Mouse (Mus musculus) embryonic facial prominence, embryonic 14.5 days (tissue): ENCODE data around the gene Cnn3. TPM values are rescaled to one million over a fixed set of nuclear protein-coding genes. Genes with fewer than 3 reads are reported as not detected.
A peak's percentile ranks its signal among the peaks of the same experiment; 100 is the strongest.

ENCODE experiments used
- ATAC-seq: fragments of 200-750 bp; cut with Nextera tagmentation; 2 replicates; pipeline ENCODE4 v1.8.0; 2017; ENCODE audit warnings: low read depth, moderate number of reproducible peaks, moderate TSS enrichment
- DNase-seq: peaks from one replicate; pipeline ENCODE4 v3.0.0-alpha.2; 2015; ENCODE audit warnings: low spot score
- H3K27ac ChIP-seq: fragments of 300-500 bp; sonication (generic); replicated peaks from 2 replicates; pipeline ENCODE4 v1.5.1; 2014; ENCODE audit warnings: low read depth, mild to moderate bottlenecking, low read length, moderate library complexity
- H3K27me3 ChIP-seq: fragments of 300-500 bp; sonication (generic); replicated peaks from 2 replicates; pipeline ENCODE4 v1.6.1; 2014; ENCODE audit warnings: low read length; ENCODE audit not compliant: control insufficient read depth, insufficient read depth
- H3K36me3 ChIP-seq: fragments of 300-500 bp; sonication (generic); 2 replicates; pipeline ENCODE4 v1.6.1; 2014; ENCODE audit warnings: low read length, mixed read lengths; ENCODE audit not compliant: control insufficient read depth, insufficient read depth
- H3K4me1 ChIP-seq: fragments of 300-500 bp; sonication (generic); 2 replicates; pipeline ENCODE4 v1.6.1; 2014; ENCODE audit warnings: antibody characterized with exemption, low read length; ENCODE audit not compliant: control insufficient read depth, insufficient read depth
- H3K4me2 ChIP-seq: fragments of 300-500 bp; sonication (generic); 2 replicates; pipeline ENCODE4 v1.6.1; 2014; ENCODE audit warnings: low read depth, mild to moderate bottlenecking, low read length, moderate library complexity, mixed read lengths
- H3K4me3 ChIP-seq: fragments of 300-500 bp; sonication (generic); 2 replicates; pipeline ENCODE4 v1.5.1; 2014; ENCODE audit warnings: low read depth, mild to moderate bottlenecking, low read length
- H3K9ac ChIP-seq: fragments of 300-500 bp; sonication (generic); 2 replicates; pipeline ENCODE4 v1.6.1; 2014; ENCODE audit warnings: low read depth, mild to moderate bottlenecking, low read length, moderate library complexity, mixed read lengths
- H3K9me3 ChIP-seq: fragments of 300-500 bp; sonication (generic); 2 replicates; pipeline ENCODE4 v1.6.1; 2016; ENCODE audit warnings: low read length; ENCODE audit not compliant: control insufficient read depth
- WGBS: fragments of 180-500 bp; shearing (Covaris S2); extraction: QIAGEN DNeasy Blood & Tissue Kit; methylation state at CpG from one replicate; pipeline ENCODE4 v1.1.7; 2014; 5-methylcytosine and 5-hydroxymethylcytosine counted together
- polyA plus RNA-seq: library from polyadenylated mRNA; unstranded; fragments of >200 nt; fragmentation: Nextera tagmentation; extraction: Ambion mirVana; gene quantifications from 2 replicates; pipeline ENCODE4 v1.2.1, GENCODE M21; 2014

Gene Cnn3
- polyA plus RNA-seq, 1 experiment from 2014 or later, result 870 TPM

DNA sequence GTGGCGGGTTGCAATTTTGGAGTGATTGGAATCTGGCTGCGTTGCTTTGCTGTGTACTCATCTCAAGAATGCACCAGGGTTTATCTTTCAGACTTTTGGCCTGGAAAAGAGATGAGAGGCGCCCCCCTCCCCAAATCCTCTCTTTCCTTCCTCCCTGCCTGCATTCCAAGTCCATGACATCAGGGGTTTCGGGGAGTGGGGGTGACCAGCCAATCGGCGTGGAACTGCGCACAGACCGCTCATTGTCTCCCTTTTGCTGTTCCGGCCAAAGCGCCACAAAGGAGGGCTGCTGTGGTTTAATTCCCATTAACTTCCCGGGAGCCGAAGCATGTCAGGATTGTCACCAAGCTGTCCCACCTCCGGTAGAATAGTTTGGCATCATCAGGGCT, 1.2 kb downstream of the Cnn3 start:
- H3K9me3 ChIP-seq, result no peaks in the 10 kb centered on the region
- H3K36me3 ChIP-seq, result no peaks in the 10 kb centered on the region
- H3K4me1 ChIP-seq, result peaks cover 38% of the 10 kb centered on the region
- 0 out of 2 replicates have a peak, but pooled peaks cover 4% of the 10 kb centered on the region for H3K27me3 ChIP-seq
- peak; percentile 58; the same call in 1 of the 2 replicates for ATAC-seq
- DNase-seq, result peak; percentile 94
- H3K27ac ChIP-seq, result peak overlapping the region; percentile 99
- H3K4me2 ChIP-seq, result peak overlapping the region; percentile 93
- peak overlapping the region; percentile 70 for H3K4me3 ChIP-seq
- peak overlapping the region; percentile 98 for H3K9ac ChIP-seq
- 2% methylated on average over 13 of the region's 13 CpGs for WGBS

- no peaks in the 10 kb centered on the region for H3K9me3 ChIP-seq
- H3K4me2 ChIP-seq, result peak overlapping the region; percentile 93
- peaks cover 45% of the 10 kb centered on the region for H3K4me1 ChIP-seq
- peak overlapping the region; percentile 98 for H3K9ac ChIP-seq
- no peak for DNase-seq
- H3K27ac ChIP-seq, result peak overlapping the region; percentile 99
- H3K4me3 ChIP-seq, result peak overlapping the region; percentile 70
- ATAC-seq, result no peak
- 0 out of 2 replicates have a peak, but pooled peaks cover 4% of the 10 kb centered on the region for H3K27me3 ChIP-seq
- WGBS, result 6% methylated on average over 8 of the region's 8 CpGs
- H3K36me3 ChIP-seq, result no peaks in the 10 kb centered on the region
Measured at GRCm38 (mm10) chr3:121428230-121428629, 1.9 kb downstream of the Cnn3 start.

DNA sequence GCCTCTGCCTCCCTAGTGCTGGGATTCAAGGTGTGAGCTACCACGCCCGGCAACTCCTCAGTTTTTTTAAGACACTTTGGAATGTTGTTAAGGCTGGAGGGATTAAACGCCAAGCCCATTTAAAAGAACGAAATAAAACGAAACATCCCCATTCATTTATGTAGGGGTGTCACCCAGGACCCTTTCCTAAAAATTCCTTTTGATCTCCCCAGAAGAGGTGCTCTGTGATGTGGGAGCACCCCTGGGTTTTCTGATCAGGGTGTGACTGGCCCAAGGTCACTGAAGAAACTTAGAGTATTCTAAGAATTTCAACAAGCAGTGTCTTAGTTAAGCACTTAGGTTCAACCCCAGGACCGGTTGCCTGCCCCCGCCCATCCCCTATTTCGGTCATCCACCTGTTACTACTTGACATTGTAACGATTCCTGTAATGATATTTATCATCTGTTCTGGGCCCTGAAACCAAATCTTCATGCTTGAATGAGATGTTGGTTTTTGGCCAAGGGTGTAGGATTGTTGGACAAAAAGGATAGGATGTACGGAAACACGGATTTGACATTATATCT, 2.5 kb downstream of the Cnn3 start:
- H3K4me1 ChIP-seq, result peaks cover 51% of the 10 kb centered on the region
- H3K9me3 ChIP-seq, result no peaks in the 10 kb centered on the region
- ATAC-seq (no peak), DNase-seq (peak; percentile 61)
- 36% methylated on average over 11 of the region's 11 CpGs for WGBS
- peak overlapping the region; percentile 98 for H3K9ac ChIP-seq
- H3K27me3 ChIP-seq, result 0 out of 2 replicates have a peak, but pooled peaks cover 4% of the 10 kb centered on the region
- H3K36me3 ChIP-seq, result no peaks in the 10 kb centered on the region
- H3K4me2 ChIP-seq, result peak overlapping the region; percentile 93
- H3K4me3 ChIP-seq, result peak overlapping the region; percentile 70
- H3K27ac ChIP-seq, result peak overlapping the region; percentile 99; the same call in 1 of the 2 replicates

GRCm38 (mm10) chr3:121429469-121429868, 3.2 kb downstream of the Cnn3 start:
- H3K4me2 ChIP-seq, result peak overlapping the region; percentile 93
- H3K4me3 ChIP-seq, result peak overlapping the region; percentile 70
- ATAC-seq (no peak), DNase-seq (no peak)
- peak overlapping the region; percentile 16; the same call in 1 of the 2 replicates for H3K27ac ChIP-seq
- peaks cover 58% of the 10 kb centered on the region for H3K4me1 ChIP-seq
- peak overlapping the region; percentile 98 for H3K9ac ChIP-seq
- 0 out of 2 replicates have a peak, but pooled peaks cover 4% of the 10 kb centered on the region for H3K27me3 ChIP-seq
- H3K36me3 ChIP-seq, result no peaks in the 10 kb centered on the region
- no peaks in the 10 kb centered on the region for H3K9me3 ChIP-seq
- 36% methylated on average over 3 of the region's 3 CpGs for WGBS

- no peaks in the 10 kb centered on the region for H3K9me3 ChIP-seq
- DNase-seq, result no peak
- 48% methylated on average over 7 of the region's 7 CpGs for WGBS
- no peaks in the 10 kb centered on the region for H3K36me3 ChIP-seq
- H3K4me3 ChIP-seq, result peak overlapping the region; percentile 70
- H3K9ac ChIP-seq, result no peak overlapping the region; the same call in 1 of the 2 replicates
- peaks cover 63% of the 10 kb centered on the region for H3K4me1 ChIP-seq
- no peak for ATAC-seq
- no peaks in the 10 kb centered on the region for H3K27me3 ChIP-seq
- peak overlapping the region; percentile 93 for H3K4me2 ChIP-seq
- H3K27ac ChIP-seq, result 0 out of 2 replicates have a peak overlapping the region, but pooled peaks have one; percentile 4
Measured at GRCm38 (mm10) chr3:121430289-121430936, 4.1 kb downstream of the Cnn3 start.

GRCm38 (mm10) chr3:121433359-121433758, 7.1 kb downstream of the Cnn3 start:
- Histone ChIP-seq H3K9me3 (no peaks in the 10 kb centered on the region), H3K27me3 (no peaks in the 10 kb centered on the region), H3K4me2 (peak overlapping the region; percentile 48), H3K9ac (peak overlapping the region; percentile 50; the same call in 1 of the 2 replicates), H3K4me3 (no peak overlapping the region), H3K27ac (peak overlapping the region; percentile 90), H3K4me1 (peaks cover 75% of the 10 kb centered on the region), H3K36me3 (0 out of 2 replicates have a peak, but pooled peaks cover 4% of the 10 kb centered on the region)
- DNase-seq, result no peak
- WGBS, result 44% methylated on average over 6 of the region's 6 CpGs
- ATAC-seq, result no peak

DNA sequence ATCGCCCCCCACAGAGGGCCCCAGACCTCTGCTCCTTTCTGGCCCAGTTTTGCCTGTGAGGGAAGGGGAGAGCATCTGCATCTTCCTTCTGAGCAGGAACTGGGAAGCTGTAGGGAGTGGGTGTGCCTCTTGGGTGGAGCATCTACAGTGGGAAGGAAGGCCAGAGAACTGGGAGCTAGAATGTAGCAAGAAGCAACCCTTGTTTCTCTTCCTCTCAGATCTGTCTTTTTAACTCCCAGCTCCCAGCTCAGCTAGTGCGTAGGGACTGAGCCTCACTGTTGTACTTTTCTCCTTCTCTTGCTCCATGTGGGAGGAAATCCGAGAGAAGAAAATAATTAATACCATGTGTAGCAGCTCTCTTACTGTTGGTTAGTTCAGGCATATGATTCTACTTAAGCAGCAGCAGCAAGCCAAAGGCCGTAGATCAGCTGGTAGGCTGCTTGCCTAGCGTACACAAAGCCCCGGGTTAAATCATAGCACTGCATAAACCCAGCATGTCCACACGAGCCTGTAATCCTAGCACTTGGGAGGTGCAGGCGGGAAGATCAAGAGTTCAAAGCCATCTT, 7.8 kb downstream of the Cnn3 start:
- Histone ChIP-seq H3K9ac (peak overlapping the region; percentile 50), H3K4me1 (peaks cover 75% of the 10 kb centered on the region), H3K36me3 (0 out of 2 replicates have a peak, but pooled peaks cover 4% of the 10 kb centered on the region), H3K9me3 (no peaks in the 10 kb centered on the region), H3K27me3 (no peaks in the 10 kb centered on the region), H3K4me2 (peak overlapping the region; percentile 48), H3K4me3 (peak overlapping the region; percentile 7; the same call in 1 of the 2 replicates), H3K27ac (peak overlapping the region; percentile 90)
- WGBS, result 14% methylated on average over 8 of the region's 8 CpGs
- peak; percentile 91 for ATAC-seq
- DNase-seq, result peak; percentile 95

- H3K27me3 ChIP-seq, result no peaks in the 10 kb centered on the region
- no peak overlapping the region for H3K4me3 ChIP-seq
- no peak for DNase-seq
- 0 out of 2 replicates have a peak overlapping the region, but pooled peaks have one; percentile 90 for H3K27ac ChIP-seq
- peak overlapping the region; percentile 48; the same call in 1 of the 2 replicates for H3K4me2 ChIP-seq
- no peak for ATAC-seq
- no peak overlapping the region for H3K9ac ChIP-seq
- H3K36me3 ChIP-seq, result 0 out of 2 replicates have a peak, but pooled peaks cover 4% of the 10 kb centered on the region
- WGBS, result 58% methylated on average over 5 of the region's 5 CpGs
- H3K9me3 ChIP-seq, result no peaks in the 10 kb centered on the region
- peaks cover 76% of the 10 kb centered on the region for H3K4me1 ChIP-seq
Measured at GRCm38 (mm10) chr3:121435296-121435695, 9.0 kb downstream of the Cnn3 start.
